Mouse (Mus musculus) ES-E14 (cell line): ENCODE measurements around the gene Dcbld1.

Experiments
- CHD2 ChIP-seq: IDR thresholded peaks from 2 replicates; pipeline ENCODE4 v1.6.1; 2014; ENCODE audit warnings: mild to moderate bottlenecking, low read depth, low read length, inconsistent platforms
- HCFC1 ChIP-seq: IDR thresholded peaks from 2 replicates; pipeline ENCODE4 v1.6.1; 2012; ENCODE audit warnings: low read length, inconsistent platforms, borderline replicate concordance; ENCODE audit not compliant: insufficient read depth

DNA sequence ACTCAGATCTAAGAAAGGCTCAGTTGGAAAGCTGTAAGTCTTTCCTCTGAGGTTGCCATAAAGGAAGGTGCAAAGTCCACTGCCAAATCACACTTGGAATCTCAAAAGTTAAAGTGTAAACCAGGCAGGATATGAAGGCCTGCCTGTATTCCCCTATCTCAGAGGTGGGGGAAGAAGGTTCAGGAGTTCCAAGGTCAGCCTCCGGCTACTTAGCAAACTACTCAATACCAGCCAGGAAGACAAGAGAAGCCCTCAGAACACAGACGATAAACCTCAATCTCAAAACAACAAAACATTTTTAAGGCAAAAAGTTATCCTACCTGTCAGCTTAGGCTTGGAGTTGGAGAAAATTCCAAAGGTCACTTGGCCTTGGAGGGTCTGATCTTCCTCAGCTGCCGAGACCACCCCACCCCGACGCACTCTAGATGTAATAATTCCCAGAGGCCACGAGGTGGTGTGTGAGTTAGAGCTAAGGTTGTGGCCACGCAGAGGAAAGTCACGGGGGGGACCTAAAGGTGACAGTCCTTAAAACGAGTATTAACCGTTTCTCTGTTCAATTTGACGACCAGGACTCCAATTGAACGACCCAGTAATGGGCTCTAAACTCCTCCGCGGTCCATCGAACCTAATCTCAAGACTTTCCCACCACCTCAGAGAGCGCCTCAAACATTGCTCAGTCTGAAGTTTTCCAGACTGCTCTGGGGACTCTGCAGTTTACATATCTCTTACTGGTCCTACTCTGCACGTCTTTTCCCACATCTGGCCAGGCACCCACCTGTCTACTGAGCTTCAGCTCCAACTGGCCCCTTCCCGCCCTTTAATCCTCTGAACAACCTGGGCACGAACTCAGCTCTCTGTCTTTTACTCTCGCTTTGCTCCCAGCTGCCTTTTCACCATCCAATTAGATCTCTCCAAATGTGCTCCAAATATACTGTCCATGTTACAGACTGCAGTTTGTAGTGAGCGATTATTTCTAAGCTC is 933 bp upstream of the Dcbld1 start:
- TF ChIP-seq CHD2 (no peak), HCFC1 (no peak)
